Mouse (Mus musculus) ES-Bruce4 (cell line): Measurements from ENCODE around the gene Enc1.

Source experiments
- CTCF ChIP-seq: IDR thresholded peaks from one replicate; pipeline ENCODE4 v1.8.1; 2011; ENCODE audit warnings: low read depth, low read length
- EP300 ChIP-seq: IDR thresholded peaks from 2 replicates; pipeline ENCODE4 v1.6.1; 2011; ENCODE audit warnings: low read depth, low read length; ENCODE audit not compliant: insufficient read depth
- POLR2A ChIP-seq: IDR thresholded peaks from one replicate; pipeline ENCODE4 v1.8.1; 2011; ENCODE audit warnings: low read length; ENCODE audit not compliant: insufficient read depth

DNA sequence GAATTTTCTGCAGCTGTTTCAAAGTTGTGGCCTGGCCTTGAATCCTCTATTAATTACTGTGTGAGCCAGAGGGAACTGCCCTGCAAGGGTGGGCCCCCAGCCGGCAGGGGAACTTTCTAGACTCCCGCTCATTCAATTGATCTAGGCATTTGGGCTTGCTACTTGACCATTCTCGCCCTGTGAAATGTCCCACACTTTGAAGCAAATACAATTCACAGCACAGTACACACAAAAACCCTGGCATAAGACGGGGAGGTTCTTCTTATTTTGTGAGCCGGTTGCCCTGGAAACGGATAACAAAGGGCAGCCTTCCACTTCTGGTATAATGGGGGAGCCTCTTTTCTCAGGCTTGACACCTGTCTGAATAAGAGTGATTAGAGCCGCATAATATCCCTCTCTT lies 11.6 kb downstream of the Enc1 start:
- TF ChIP-seq EP300 (no peak), POLR2A (no peak), CTCF (no peak)
